In genomic region chr10:106738190-106738589, GRCm38 (mm10) we compare ENCODE assay signal across 22 mouse cellular contexts.
DNase-seq lines count a peak whose midpoint lies in the region; ATAC-seq and TF ChIP-seq lines count a peak whose summit lies in the region.
"Had no signal": no experiment of that assay in that cellular context is flagged by ENCODE, and none has a peak within 500 bp of the region (broad histone marks: within the 10 kb centered on the region; RNA-seq: fewer than 3 reads in every experiment).

No protein-coding gene starts in this region.

- H3ac ChIP-seq in C2C12 (ENCODE audit: control insufficient read depth, insufficient read length, low read depth) (no peak overlapping the region), myocyte (ENCODE audit: control insufficient read depth, insufficient read length) (no peak overlapping the region)

- no peaks in the 10 kb centered on the region for H3K79me3 ChIP-seq in C2C12 (ENCODE audit: low read depth)

- no peak for TF ChIP-seq CTCF in C2C12 (IDR thresholded peaks at IDR 0.05; ENCODE audit: control insufficient read depth, insufficient read depth, insufficient read length)

- no peaks in the 10 kb centered on the region for H3K79me2 ChIP-seq in C2C12 (ENCODE audit: control insufficient read depth, insufficient read depth)
- H3K79me2 ChIP-seq in myocyte (ENCODE audit: control insufficient read depth, insufficient read depth): no peaks in the 10 kb centered on the region

- no peak overlapping the region for H3K4me2 ChIP-seq in myocyte (ENCODE audit: low read depth)
- H3K4me2 ChIP-seq: embryonic facial prominence, embryonic 12.5 days; forebrain, embryonic 13.5 days had no signal

- H3K4me3 ChIP-seq in C2C12 (ENCODE audit: insufficient read depth, poor library complexity, severe bottlenecking) (no peak overlapping the region), myocyte (no peak overlapping the region)
- H3K4me3 ChIP-seq: embryonic facial prominence, embryonic 10.5 days; embryonic facial prominence, embryonic 12.5 days; forebrain, embryonic 13.5 days had no signal

- DNase-seq in frontal cortex, postnatal 25 days (ENCODE audit: low spot score in 2 of 2): no peak
- no peak for DNase-seq in kidney, postnatal 4 days
- no peak for DNase-seq in ovary, postnatal 14 days (ENCODE audit: low spot score)
- DNase-seq in urinary bladder, postnatal 25 days (ENCODE audit: low spot score): no peak
- DNase-seq: adrenal gland, adult 8-10 months; adrenal gland, postnatal 14 days; adrenal gland, postnatal 36 days; B cell, adult 2 months; cerebellum, adult 11-12 months; cerebellum, adult 2 months; cerebellum, adult 9-10 months; cerebellum, postnatal 10 days; cerebellum, postnatal 25 days had no signal

- no peaks in the 10 kb centered on the region for H3K36me3 ChIP-seq in C2C12 (ENCODE audit: control insufficient read depth, insufficient read depth)
- H3K36me3 ChIP-seq in myocyte (ENCODE audit: control insufficient read depth, insufficient read depth): no peaks in the 10 kb centered on the region
- H3K36me3 ChIP-seq: embryonic facial prominence, embryonic 10.5 days; embryonic facial prominence, embryonic 12.5 days had no signal

- 0 out of 2 replicates have a peak, but pooled peaks have one; percentile 19 for ATAC-seq in frontal cortex, adult (ENCODE audit: low TSS enrichment)
- ATAC-seq: activated CD4-positive, CD25-positive, alpha-beta regulatory T cell, adult 4 months; forebrain, embryonic 13.5 days; forebrain, embryonic 16.5 days; Patski had no signal

- H3K27me3 ChIP-seq in C2C12 (ENCODE audit: control insufficient read depth, insufficient read depth, insufficient read length): no peaks in the 10 kb centered on the region
- no peaks in the 10 kb centered on the region for H3K27me3 ChIP-seq in myocyte (ENCODE audit: control insufficient read depth, insufficient read depth, insufficient read length)
- H3K27me3 ChIP-seq: embryonic facial prominence, embryonic 12.5 days; forebrain, embryonic 13.5 days had no signal

- no peak for TF ChIP-seq POLR2A in myocyte (IDR thresholded peaks at IDR 0.05; ENCODE audit: insufficient read length, low read depth)

TF ChIP-seq in C2C12, 6 proteins besides CTCF, POLR2A, EP300 and RAD21:
- TF ChIP-seq MYOD1 (IDR thresholded peaks at IDR 0.05; ENCODE audit: control insufficient read depth, insufficient read length, low read depth): peak; percentile 89
- no peak for TF ChIP-seq MAX (IDR thresholded peaks at IDR 0.05)
- TF ChIP-seq USF1 (IDR thresholded peaks at IDR 0.05; ENCODE audit: low read depth): no peak
- TF ChIP-seq FOSL1 (IDR thresholded peaks at IDR 0.05; ENCODE audit: insufficient read depth, low read length, poor library complexity, severe bottlenecking): no peak
- no peak for TF ChIP-seq MYOG (IDR thresholded peaks at IDR 0.05; ENCODE audit: control insufficient read depth, extremely low read depth, insufficient read length)
- no peak for TF ChIP-seq CEBPB (IDR thresholded peaks at IDR 0.05; ENCODE audit: low read depth)

TF ChIP-seq in myocyte, 11 proteins besides CTCF, POLR2A, EP300 and RAD21:
- TF ChIP-seq MYOD1 (IDR thresholded peaks at IDR 0.05; ENCODE audit: control insufficient read depth in 1 of 3, insufficient read length in 2 of 3, low read depth in 2 of 3): peak in 2 of 3 experiments; percentile 16 to 55
- TF ChIP-seq CEBPB (IDR thresholded peaks at IDR 0.05; ENCODE audit: insufficient read depth, poor library complexity, severe bottlenecking): 0 out of 2 replicates have a peak, but pooled peaks have one; percentile 42
- no peak for TF ChIP-seq MAX (IDR thresholded peaks at IDR 0.05; ENCODE audit: low read depth)
